Mouse (Mus musculus) liver, postnatal 0 days (tissue): ENCODE data around the gene Pmis2.
A peak's percentile ranks its signal among the peaks of the same experiment; 100 is the strongest.

ENCODE experiments used
- CTCF ChIP-seq: sonication (generic); IDR thresholded peaks from 2 replicates; pipeline ENCODE4 v1.5.1; 2016; ENCODE audit warnings: antibody characterized with exemption, low read depth
- EP300 ChIP-seq: IDR thresholded peaks from 2 replicates; pipeline ENCODE4 v1.6.1; 2016; ENCODE audit warnings: antibody characterized with exemption, low read depth, mild to moderate bottlenecking

GRCm38 (mm10) chr7:30634621-30635020 is 36.8 kb downstream of the Pmis2 start:
- TF ChIP-seq EP300, result no peak
- TF ChIP-seq CTCF, result peak; percentile 76
